Mouse (Mus musculus) heart, adult 8-10 months (tissue): ENCODE data around the gene Nos1. TPM values are rescaled to one million over a fixed set of nuclear protein-coding genes. Genes with fewer than 3 reads are reported as not detected.

Source experiments
- DNase-seq: peaks from one replicate; pipeline ENCODE4 v3.0.0; 2022; ENCODE audit warnings: low spot score
- total RNA-seq, 4 experiments: library from RNA; stranded (reverse); gene quantifications; 2 replicates each; pipeline ENCODE4 v1.2.4; 2022

Nos1 gene
- total RNA-seq, 4 experiments from 2014 or later: 0.31 to 0.57 (median 0.48) TPM

DNA sequence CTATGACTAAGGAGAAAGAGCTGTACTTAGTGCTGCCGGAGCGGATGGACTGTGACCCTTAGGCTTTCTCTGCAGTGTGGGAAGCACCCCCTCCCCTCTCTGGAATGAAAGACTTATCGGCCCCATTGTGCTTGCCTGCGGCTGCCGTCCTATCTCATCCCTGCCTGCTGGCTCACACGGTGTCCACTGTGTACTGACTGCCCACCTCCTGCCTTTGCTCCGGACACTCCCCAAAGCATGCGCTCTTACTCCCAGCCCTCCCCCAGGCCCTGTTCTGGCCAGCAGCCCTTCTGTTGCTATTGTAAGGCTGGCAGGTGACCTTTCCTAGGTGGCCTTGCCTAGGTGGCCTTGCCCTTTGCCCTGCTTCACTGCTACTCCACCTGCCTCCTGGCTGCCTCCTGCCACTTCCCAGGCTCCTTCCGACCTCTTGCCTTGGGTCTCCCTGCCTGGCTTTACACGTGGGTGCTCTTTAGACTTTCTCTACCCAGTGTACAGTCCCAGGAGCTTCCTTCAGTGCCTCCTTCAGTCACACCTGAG is 216.7 kb downstream of the Nos1 start:
- DNase-seq: peak; percentile 26

DNA sequence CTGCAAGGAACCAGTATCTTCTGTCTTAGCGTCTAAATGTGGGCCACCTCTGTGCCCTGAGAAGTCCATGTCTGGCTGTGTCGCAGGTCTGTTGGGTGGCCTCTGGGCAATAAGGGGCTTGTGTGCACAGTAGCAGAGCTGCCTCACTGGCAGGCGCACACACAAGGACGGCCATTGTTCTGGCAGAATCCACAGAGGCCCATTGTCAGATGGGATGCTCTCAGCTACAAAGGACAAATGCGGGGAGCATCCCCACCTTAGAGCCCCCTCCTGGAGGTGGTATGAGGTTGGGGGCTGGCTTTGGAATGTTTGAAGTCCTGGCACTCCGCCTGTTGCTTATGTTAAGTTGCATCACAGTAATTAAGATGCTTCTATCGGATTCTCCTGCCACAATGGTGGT is 218.2 kb downstream of the Nos1 start:
- DNase-seq: no peak

DNA sequence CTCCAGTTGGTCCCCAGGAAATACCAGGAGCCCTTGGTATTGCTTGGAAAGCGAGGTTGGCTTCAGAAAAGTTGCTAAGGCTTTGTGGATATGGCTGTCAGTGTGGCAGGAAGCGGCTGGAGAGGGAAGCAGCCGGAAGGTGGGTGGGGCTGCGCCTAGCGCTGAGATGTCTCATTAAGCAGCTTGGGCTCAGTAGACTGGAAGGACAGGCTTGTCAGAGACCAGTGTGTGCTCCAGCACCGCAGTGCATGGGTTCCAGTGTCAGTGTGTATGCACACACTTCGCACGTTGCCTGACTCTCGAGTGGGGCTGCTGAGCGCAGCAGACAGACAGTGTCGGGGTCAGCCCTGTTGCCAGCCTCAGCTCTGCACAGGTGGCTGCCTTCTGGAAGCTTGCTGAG is 218.8 kb downstream of the Nos1 start:
- DNase-seq: no peak

DNA sequence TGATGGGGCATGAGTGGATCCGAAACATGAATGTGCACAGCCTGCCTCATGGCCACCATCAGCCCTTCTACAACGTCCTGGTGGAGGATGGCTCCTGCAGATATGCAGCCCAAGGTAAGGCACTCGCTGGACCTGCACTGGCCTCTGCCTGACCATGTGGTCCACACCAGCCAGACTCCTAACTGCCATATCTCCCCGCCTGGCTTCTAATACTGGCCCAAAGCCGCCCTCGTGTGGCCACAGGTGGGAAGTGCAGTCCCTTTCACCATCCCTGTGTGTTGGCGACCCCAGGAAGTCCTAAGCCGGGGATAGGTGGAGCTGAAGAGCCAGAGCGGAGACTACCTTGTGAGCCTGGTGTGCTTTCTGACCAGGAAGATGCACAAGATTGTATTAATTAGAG is 221.2 kb downstream of the Nos1 start:
- DNase-seq: peak; percentile 61

GRCm38 (mm10) chr5:118004619-118005018 is 223.8 kb downstream of the Nos1 start:
- DNase-seq: no peak

DNA sequence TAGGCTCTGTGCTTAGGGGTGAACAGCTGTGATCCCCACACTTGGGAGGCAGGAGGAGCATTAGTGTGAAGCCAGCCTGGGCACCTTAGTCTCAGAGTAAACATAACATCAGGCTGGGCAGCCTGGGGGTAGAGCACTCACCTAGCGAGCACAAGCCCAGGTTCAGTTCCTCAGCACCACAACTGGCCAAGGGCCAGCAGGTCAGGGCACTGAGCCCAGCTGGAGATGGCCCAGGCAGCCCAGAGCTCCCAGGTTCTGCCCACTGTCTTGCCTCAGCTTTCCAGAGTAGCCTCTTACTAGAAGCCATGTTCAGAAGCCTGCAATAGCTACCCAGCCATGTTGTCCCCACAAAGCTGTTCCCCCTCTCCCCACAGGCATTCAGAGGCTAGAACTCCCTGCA is 224.9 kb downstream of the Nos1 start:
- no peak for DNase-seq

GRCm38 (mm10) chr5:118008344-118008743 is 227.5 kb downstream of the Nos1 start:
- DNase-seq: no peak

Other genes starting within 250 kb of the Nos1 start
- 10 to 100 TPM; 29.2 to 43.0 (median 35.2) TPM for gene Fbxo21, start 195.7 kb downstream of the Nos1 start, total RNA-seq
- gene Tesc, start 246.7 kb downstream of the Nos1 start, total RNA-seq: 100 to 1,000 TPM; 204 to 264 (median 228) TPM